Mouse (Mus musculus): ENCODE data around the gene Tlr5. TPM values are rescaled to one million over a fixed set of nuclear protein-coding genes. Genes with fewer than 3 reads are reported as not detected.

Gene Tlr5
- polyA plus RNA-seq, 1 experiment, result 2.7 TPM

DNA sequence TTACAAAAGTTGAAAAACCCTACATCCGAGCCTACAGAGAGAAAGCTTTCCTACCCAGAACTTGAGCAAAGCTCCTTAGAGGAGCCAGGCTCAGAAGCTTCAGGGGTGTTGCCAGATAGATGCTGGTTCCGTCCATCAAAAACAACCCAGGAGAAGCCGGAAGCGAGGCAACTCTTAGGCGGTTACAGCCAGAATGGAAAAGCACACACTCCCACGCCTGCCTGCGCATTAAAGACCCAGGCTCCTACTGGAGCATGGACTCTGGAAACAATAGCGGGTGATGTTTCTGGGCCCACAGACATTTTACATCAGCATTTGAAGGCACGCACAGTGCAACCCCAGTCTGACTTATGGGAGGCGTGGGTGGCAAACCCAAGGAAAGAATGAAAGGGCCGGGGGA, 32.2 kb downstream of the Tlr5 start:
- TF ChIP-seq POLR2A (IDR thresholded peaks at IDR 0.05; ENCODE audit: borderline replicate concordance, low read depth, low read length) (no peak), CTCF (IDR thresholded peaks at IDR 0.05; ENCODE audit: low read depth, low read length) (no peak)
- H3K27ac ChIP-seq (ENCODE audit: insufficient read depth, low read depth, low read length), result no peak overlapping the region
- no peak overlapping the region for H3K4me3 ChIP-seq (ENCODE audit: insufficient read depth, low read length)
- peaks cover 7% of the 10 kb centered on the region for H3K4me1 ChIP-seq (ENCODE audit: control insufficient read depth, insufficient read depth, low read length)

DNA sequence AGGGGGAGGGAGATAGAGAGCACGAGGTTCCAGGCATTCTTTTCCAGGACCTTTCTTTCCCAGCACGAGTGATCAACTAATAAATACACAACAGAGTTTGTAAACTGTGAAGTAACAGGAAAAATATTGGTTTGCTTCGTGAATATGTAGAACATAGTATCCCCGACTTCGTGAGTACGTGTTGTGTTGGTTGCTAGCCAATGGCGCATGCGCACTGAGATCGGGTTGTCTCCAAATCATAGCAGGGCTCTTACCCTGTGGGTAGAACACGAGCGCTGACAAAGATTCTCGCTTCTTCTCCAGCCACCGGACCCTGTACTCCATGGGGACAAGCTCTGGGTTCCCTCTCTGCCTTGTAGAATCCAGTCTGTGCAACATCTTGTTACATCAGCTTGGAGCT, 33.2 kb downstream of the Tlr5 start:
- no peak overlapping the region for H3K4me3 ChIP-seq (ENCODE audit: insufficient read depth, low read length)
- peaks cover 7% of the 10 kb centered on the region for H3K4me1 ChIP-seq (ENCODE audit: control insufficient read depth, insufficient read depth, low read length)
- H3K27ac ChIP-seq (ENCODE audit: insufficient read depth, low read depth, low read length), result no peak overlapping the region
- TF ChIP-seq POLR2A (IDR thresholded peaks at IDR 0.05; ENCODE audit: borderline replicate concordance, low read depth, low read length), result no peak
- no peak for TF ChIP-seq CTCF (IDR thresholded peaks at IDR 0.05; ENCODE audit: low read depth, low read length)

DNA sequence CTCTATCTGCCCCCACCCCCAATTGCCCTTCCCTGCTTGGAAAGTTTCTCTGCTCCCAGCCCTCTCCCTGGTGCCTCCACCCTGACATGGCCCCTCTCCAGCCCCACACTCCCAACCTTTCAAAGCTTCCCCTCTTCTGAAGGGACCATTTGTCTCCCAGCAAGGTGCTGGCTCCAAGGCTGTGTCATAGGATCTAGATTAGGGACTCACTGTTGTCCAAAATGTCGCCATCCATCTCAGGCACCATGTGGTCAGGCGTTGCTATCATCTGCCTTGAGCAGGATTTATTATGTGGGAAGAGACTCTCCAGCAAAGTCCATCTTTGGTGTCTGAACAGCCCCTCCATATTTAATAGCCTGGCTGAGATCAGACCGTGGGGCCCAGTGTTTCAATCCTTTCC, 34.1 kb downstream of the Tlr5 start:
- Histone ChIP-seq H3K27ac (ENCODE audit: insufficient read depth, low read depth, low read length) (no peak overlapping the region), H3K4me1 (ENCODE audit: control insufficient read depth, insufficient read depth, low read length) (peaks cover 3% of the 10 kb centered on the region; the same call in 1 of the 2 replicates), H3K4me3 (ENCODE audit: insufficient read depth, low read length) (no peak overlapping the region)
- TF ChIP-seq POLR2A (IDR thresholded peaks at IDR 0.05; ENCODE audit: borderline replicate concordance, low read depth, low read length) (no peak), CTCF (IDR thresholded peaks at IDR 0.05; ENCODE audit: low read depth, low read length) (no peak)

DNA sequence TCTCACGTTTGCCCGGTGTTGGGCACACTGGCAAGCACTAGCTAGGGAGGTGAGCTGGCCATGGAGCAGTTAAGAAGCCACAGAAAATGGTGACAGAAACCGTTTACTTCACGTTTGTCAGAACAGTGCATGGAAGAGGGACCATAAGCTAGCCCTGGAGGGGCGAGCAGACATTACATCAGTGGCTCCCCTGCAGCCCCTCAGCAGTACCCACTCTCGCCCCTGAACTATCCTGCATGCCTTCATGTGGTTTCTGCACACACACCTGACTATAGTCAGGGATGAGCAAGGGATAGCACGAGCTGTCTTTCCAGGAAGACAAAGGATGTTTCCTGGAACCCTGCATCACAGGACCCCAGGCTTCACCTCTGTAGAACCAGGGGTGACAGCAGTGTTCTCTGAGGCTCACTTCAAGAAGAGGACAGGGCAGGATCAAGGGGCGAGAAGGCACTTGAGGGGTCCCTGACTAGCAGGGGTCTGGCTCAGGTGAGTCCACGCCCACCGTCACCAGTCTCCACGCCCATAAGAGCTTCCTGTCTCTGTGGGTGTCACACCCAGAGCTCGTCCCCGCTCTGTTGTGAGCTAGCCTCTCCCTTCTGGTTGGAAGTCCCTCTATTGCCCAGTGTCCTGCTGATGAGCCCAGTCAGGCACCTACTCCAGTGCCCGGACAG, 35.6 kb downstream of the Tlr5 start:
- no peak for TF ChIP-seq CTCF (IDR thresholded peaks at IDR 0.05; ENCODE audit: low read depth, low read length)
- TF ChIP-seq POLR2A (IDR thresholded peaks at IDR 0.05; ENCODE audit: borderline replicate concordance, low read depth, low read length), result no peak
- Histone ChIP-seq H3K27ac (ENCODE audit: insufficient read depth, low read depth, low read length) (no peak overlapping the region), H3K4me1 (ENCODE audit: control insufficient read depth, insufficient read depth, low read length) (peaks cover 3% of the 10 kb centered on the region; the same call in 1 of the 2 replicates), H3K4me3 (ENCODE audit: insufficient read depth, low read length) (no peak overlapping the region)

DNA sequence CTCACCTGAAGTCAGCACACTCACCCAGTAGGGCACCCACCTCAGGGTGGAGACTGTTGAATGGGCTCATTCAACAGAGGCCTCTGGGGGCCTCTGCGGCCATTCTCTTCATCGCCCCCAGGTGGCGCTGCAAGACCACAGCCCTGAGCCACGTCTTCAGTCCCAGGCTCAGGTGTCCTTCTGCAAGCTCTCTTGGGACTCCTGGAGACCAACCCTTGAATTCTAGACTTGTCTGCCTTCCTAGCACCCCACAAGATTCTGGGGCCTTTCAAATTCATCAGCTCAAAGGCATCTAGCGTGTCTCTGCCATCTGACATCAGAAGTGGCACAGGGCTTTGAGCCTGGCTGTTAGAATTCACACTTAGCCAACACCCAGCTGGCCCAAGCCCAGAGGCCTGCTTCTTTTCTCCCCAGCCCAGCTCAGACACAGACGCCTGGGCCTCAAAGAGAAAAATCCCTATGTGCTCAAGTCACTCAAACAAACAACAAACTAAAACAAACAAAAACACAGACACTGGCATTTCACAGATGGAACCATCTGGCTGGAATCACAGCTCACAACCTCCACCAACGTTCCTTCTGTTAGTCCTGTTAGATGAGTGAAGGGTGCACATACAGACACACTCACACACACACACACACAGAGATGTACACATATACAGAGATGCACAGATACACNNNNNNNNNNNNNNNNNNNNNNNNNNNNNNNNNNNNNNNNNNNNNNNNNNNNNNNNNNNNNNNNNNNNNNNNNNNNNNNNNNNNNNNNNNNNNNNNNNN, 36.6 kb downstream of the Tlr5 start:
- TF ChIP-seq POLR2A (IDR thresholded peaks at IDR 0.05; ENCODE audit: borderline replicate concordance, low read depth, low read length) (no peak), CTCF (IDR thresholded peaks at IDR 0.05; ENCODE audit: low read depth, low read length) (peak; percentile 79)

More for the DNA sequence above, 36.6 kb downstream of the Tlr5 start:
- Histone ChIP-seq H3K27ac (ENCODE audit: insufficient read depth, low read depth, low read length) (no peak overlapping the region), H3K4me3 (ENCODE audit: insufficient read depth, low read length) (no peak overlapping the region), H3K4me1 (ENCODE audit: control insufficient read depth, insufficient read depth, low read length) (peaks cover 2% of the 10 kb centered on the region; the same call in 1 of the 2 replicates)

Other genes starting within 250 kb of the Tlr5 start
- not detected in 2 replicates for gene Ccdc185, start 205.6 kb upstream of the Tlr5 start, polyA plus RNA-seq (2012; ENCODE audit: insufficient read depth, insufficient read length, missing spikeins)
- gene Susd4, start 190.9 kb upstream of the Tlr5 start, polyA plus RNA-seq (2012; ENCODE audit: insufficient read depth, insufficient read length, missing spikeins), result not detected in 2 replicates